Mouse (Mus musculus) midbrain, embryonic 14.5 days (tissue): ENCODE results near the gene Ldlr. TPM values are rescaled to one million over a fixed set of nuclear protein-coding genes. Genes with fewer than 3 reads are reported as not detected.

Experiments used
- ATAC-seq: fragments of 200-750 bp; cut with Nextera tagmentation; 2 replicates; pipeline ENCODE4 v1.8.0; 2017; ENCODE audit warnings: moderate number of reproducible peaks, moderate library complexity; ENCODE audit not compliant: low FRiP score, low TSS enrichment
- DNase-seq: peaks from one replicate; pipeline ENCODE4 v3.0.0-alpha.2; 2015
- H3K27ac ChIP-seq: fragments of 300-500 bp; sonication (generic); replicated peaks from 2 replicates; pipeline ENCODE4 v1.5.1; 2014; ENCODE audit warnings: mild to moderate bottlenecking, low read depth, low read length, moderate library complexity
- H3K27me3 ChIP-seq: fragments of 300-500 bp; sonication (generic); 2 replicates; pipeline ENCODE4 v1.6.1; 2014; ENCODE audit warnings: low read length, control low read depth, mixed read lengths; ENCODE audit not compliant: control insufficient read depth, insufficient read depth
- H3K36me3 ChIP-seq: fragments of 300-500 bp; sonication (generic); 2 replicates; pipeline ENCODE4 v1.6.1; 2014; ENCODE audit warnings: low read length, control low read depth; ENCODE audit not compliant: control insufficient read depth, insufficient read depth
- H3K4me1 ChIP-seq: fragments of 300-500 bp; sonication (generic); 2 replicates; pipeline ENCODE4 v1.6.1; 2014; ENCODE audit warnings: mild to moderate bottlenecking, antibody characterized with exemption, low read length, control low read depth; ENCODE audit not compliant: control insufficient read depth, insufficient read depth
- H3K4me2 ChIP-seq: fragments of 300-500 bp; sonication (generic); 2 replicates; pipeline ENCODE4 v1.6.1; 2014; ENCODE audit warnings: mild to moderate bottlenecking, low read length, moderate library complexity
- H3K4me3 ChIP-seq: fragments of 300-500 bp; sonication (generic); replicated peaks from 2 replicates; pipeline ENCODE4 v1.5.1; 2014; ENCODE audit warnings: low read depth, low read length
- H3K9ac ChIP-seq: fragments of 300-500 bp; sonication (generic); replicated peaks from 2 replicates; pipeline ENCODE4 v1.6.1; 2014; ENCODE audit warnings: mild to moderate bottlenecking, low read length, moderate library complexity
- H3K9me3 ChIP-seq: fragments of 300-500 bp; sonication (generic); 2 replicates; pipeline ENCODE4 v1.6.1; 2016; ENCODE audit warnings: low read length, control low read depth, mixed read lengths; ENCODE audit not compliant: control insufficient read depth
- WGBS: fragments of 180-500 bp; shearing (Covaris S2); extraction: QIAGEN DNeasy Blood & Tissue Kit; methylation state at CpG from one replicate; pipeline ENCODE4 v1.1.7; 2014; 5-methylcytosine and 5-hydroxymethylcytosine counted together
- polyA plus RNA-seq: library from polyadenylated mRNA; unstranded; fragments of >200 nt; fragmentation: Nextera tagmentation; extraction: Ambion mirVana; gene quantifications from 2 replicates; pipeline ENCODE4 v1.2.1, GENCODE M21; 2014

The Ldlr gene
- polyA plus RNA-seq = 8.2 and 9.4 TPM in 2 replicates

DNA sequence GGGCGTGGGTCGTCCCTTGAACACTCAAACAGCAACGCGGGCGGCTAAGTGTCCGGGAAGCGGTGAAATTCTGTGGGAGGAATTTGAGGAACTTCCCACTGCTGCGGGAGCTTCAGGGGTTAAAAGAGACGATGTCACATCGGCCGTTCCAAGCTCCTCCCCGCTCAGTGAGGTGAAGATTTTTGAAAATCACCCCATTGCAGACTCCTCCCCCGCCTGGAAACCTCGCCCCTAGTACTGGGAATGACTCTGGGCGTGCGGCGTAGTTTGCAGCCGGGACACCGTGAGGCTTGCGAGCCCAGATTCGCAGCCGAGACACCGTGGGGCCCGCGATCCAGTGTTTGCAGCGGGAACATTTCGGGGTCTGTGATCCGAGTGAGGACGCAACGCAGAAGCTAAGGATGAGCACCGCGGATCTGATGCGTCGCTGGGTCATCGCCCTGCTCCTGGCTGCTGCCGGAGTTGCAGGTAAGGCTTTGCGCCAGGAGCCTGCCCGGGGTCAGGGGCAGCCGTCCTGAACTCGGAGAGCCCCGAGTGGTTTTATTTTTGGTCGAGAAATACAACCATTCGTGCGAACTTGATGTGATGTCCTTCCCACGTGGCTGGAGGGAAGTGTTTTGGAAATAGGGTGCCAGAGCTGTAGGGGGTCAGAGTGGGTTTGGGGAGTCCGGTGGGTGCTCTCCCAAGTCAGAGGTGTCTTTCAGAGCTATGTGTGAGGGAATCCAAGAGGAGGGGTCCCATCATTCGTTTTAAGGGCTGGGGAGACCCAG lies at the start of gene Ldlr:
Gene Ldlr (plus strand): TSS at position 107 of the 770 bp plus-strand sequence.
- peak; percentile 72 for ATAC-seq
- Histone ChIP-seq H3K27me3 (no peaks in the 10 kb centered on the region), H3K27ac (peak within 1 kb of the TSS; percentile 89), H3K4me3 (peak within 1 kb of the TSS; percentile 63), H3K9me3 (no peaks in the 10 kb centered on the region), H3K9ac (peak within 1 kb of the TSS; percentile 60), H3K36me3 (no peaks in the 10 kb centered on the region), H3K4me1 (peaks cover 23% of the 10 kb centered on the region), H3K4me2 (peak within 1 kb of the TSS; percentile 90)
- DNase-seq = peak; percentile 89
- under 1% methylated on average over 47 of the region's 47 CpGs for WGBS

DNA sequence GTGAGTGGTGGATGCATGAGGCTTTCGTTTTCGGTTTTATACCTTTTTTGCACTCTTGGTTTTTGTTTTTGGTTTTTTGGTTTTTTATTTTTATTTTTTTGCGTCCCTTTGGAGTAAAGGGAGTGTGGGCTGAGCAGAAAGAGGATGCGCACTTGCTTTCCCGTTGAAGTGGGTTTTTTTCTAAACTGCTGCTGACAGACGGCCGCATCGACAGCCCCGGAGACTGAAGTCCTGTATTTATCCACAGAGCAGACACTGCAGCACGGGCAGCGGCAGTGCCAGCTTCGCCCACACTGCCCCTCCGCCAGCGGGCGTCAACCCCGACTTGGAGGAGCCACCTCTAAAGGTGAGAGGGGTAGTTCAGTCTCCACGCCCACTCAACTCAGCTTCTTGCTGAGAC lies 45.6 kb upstream of the Ldlr start:
- Histone ChIP-seq H3K4me3 (no peak overlapping the region), H3K36me3 (peaks cover 92% of the 10 kb centered on the region), H3K9ac (no peak overlapping the region), H3K4me1 (no peaks in the 10 kb centered on the region), H3K27ac (no peak overlapping the region), H3K27me3 (no peaks in the 10 kb centered on the region), H3K9me3 (no peaks in the 10 kb centered on the region), H3K4me2 (no peak overlapping the region)
- DNase-seq (no peak), ATAC-seq (no peak)
- WGBS = 96% methylated on average over 17 of the region's 17 CpGs

DNA sequence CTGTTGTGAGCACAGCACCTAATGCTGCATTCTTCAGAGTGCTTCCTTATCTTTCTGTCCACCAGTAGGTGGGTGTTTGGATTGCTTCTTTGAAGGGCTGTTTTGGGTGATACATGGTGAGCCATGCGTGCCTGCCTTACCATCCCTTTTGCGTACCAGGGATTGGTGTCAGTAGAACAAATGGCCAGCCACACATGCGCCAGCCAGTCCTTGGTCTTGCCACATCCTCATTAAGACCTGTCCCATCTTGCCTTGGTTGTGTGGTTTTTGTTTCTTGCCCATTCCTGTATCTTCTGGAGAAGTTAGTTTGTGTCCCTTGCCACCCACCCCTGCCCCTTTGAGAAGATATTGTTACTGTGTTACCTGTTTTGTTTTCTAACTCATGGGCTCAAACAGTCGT lies 42.8 kb upstream of the Ldlr start:
- Histone ChIP-seq H3K27ac (no peak overlapping the region), H3K27me3 (no peaks in the 10 kb centered on the region), H3K4me3 (no peak overlapping the region), H3K4me2 (no peak overlapping the region), H3K9ac (no peak overlapping the region), H3K9me3 (no peaks in the 10 kb centered on the region), H3K4me1 (no peaks in the 10 kb centered on the region), H3K36me3 (peaks cover 92% of the 10 kb centered on the region)
- WGBS = 93% methylated on average over 4 of the region's 4 CpGs
- DNase-seq = no peak
- ATAC-seq = no peak

DNA sequence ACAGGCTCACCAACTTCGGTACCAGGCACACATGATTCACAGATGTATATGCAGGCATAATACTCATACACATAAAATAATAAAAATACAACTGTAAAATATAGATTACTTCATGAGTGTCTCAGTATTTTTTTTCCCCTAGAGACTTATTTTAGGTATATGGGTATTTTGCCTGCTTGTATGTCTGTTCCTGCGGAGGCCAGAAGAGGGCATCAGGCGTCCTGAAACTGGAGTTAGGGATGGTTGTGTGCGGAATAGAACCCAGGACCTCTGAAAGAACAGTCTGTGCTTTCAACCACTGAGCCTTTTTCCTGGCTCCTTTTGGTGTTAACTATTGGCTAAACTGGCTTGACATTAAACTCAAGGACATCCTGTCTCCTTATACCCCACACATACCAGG lies 40.5 kb upstream of the Ldlr start:
- H3K36me3 ChIP-seq = peaks cover 92% of the 10 kb centered on the region
- no peak overlapping the region for H3K4me3 ChIP-seq
- H3K9ac ChIP-seq = no peak overlapping the region
- H3K4me2 ChIP-seq = no peak overlapping the region
- H3K27me3 ChIP-seq = no peaks in the 10 kb centered on the region
- ATAC-seq (no peak), DNase-seq (no peak)
- no peaks in the 10 kb centered on the region for H3K4me1 ChIP-seq
- whole genome bisulfite sequencing = 85% methylated on average over 4 of the region's 4 CpGs
- H3K27ac ChIP-seq = no peak overlapping the region
- no peaks in the 10 kb centered on the region for H3K9me3 ChIP-seq

DNA sequence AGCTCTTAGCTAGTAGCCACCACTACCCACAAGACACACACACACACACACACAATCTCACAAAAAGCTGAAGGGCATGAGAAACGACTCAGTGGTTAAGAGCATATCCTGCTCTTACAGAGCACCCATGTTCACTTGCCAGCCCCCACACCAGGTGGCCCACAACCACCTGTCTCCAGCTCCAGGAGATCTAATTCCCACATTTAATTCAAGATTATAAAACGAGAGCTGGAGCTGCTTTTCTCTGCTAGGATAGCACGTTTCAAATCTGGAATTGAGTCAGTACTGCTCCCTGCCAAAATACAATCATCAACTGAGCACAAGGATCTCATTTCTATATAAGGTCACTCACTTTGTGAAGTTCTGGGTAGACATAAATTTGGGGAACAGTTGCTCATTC lies 39.4 kb upstream of the Ldlr start:
- Histone ChIP-seq H3K4me1 (no peaks in the 10 kb centered on the region), H3K9me3 (no peaks in the 10 kb centered on the region), H3K4me2 (no peak overlapping the region), H3K36me3 (peaks cover 92% of the 10 kb centered on the region), H3K9ac (no peak overlapping the region), H3K4me3 (no peak overlapping the region), H3K27me3 (no peaks in the 10 kb centered on the region), H3K27ac (no peak overlapping the region)
- WGBS = 86% methylated on average over 3 of the region's 3 CpGs
- ATAC-seq (no peak), DNase-seq (no peak)

DNA sequence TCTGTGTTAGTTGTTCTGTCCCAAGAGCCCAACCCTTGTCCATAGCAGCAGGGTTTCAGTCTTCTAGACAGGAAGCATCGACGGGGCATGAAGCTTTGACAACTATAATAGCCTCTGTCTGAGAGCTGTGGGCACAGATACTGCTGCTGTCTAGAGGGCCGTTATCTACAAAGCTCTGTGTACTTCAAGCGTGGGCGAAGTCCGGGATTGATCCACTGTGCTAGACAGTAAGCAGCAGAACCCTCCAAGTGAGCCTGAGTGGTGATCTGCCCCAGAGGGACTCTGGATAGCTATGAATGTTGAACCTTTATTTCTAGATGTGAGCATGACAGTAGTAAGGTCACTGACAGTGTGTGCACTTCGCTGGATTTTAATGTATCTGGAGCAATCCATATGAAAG lies 34.7 kb upstream of the Ldlr start:
- H3K4me3 ChIP-seq = no peak overlapping the region
- WGBS = 90% methylated on average over 7 of the region's 7 CpGs
- ATAC-seq (no peak), DNase-seq (no peak)
- H3K27me3 ChIP-seq = no peaks in the 10 kb centered on the region
- peaks cover 93% of the 10 kb centered on the region for H3K36me3 ChIP-seq
- H3K9ac ChIP-seq = no peak overlapping the region
- no peak overlapping the region for H3K4me2 ChIP-seq
- H3K4me1 ChIP-seq = no peaks in the 10 kb centered on the region
- no peak overlapping the region for H3K27ac ChIP-seq
- no peaks in the 10 kb centered on the region for H3K9me3 ChIP-seq

DNA sequence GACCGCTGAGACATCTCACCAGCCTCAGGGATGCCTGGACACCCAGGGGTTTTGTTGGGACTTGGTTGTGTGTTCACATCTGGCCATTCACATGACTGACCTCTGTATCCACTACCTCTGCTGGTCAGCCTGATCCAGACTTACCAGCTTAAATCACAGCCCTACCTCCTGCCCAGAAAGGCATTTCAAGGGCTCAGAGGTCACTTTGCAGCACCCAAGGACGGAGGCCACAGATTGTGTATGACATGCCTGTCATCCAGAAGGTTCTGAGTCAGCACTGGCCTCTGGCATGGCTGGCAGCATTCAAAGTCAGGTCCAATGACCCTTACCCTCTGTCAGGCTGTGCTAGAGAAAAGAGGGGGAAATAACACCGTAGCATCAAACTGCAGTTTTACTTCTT lies 33.3 kb upstream of the Ldlr start:
- no peak overlapping the region for H3K4me3 ChIP-seq
- H3K4me2 ChIP-seq = no peak overlapping the region
- H3K27me3 ChIP-seq = no peaks in the 10 kb centered on the region
- WGBS = 89% methylated on average over 3 of the region's 3 CpGs
- peaks cover 86% of the 10 kb centered on the region for H3K36me3 ChIP-seq
- H3K4me1 ChIP-seq = no peaks in the 10 kb centered on the region
- no peak overlapping the region for H3K9ac ChIP-seq
- no peak overlapping the region for H3K27ac ChIP-seq
- no peaks in the 10 kb centered on the region for H3K9me3 ChIP-seq
- DNase-seq = no peak
- ATAC-seq = no peak

DNA sequence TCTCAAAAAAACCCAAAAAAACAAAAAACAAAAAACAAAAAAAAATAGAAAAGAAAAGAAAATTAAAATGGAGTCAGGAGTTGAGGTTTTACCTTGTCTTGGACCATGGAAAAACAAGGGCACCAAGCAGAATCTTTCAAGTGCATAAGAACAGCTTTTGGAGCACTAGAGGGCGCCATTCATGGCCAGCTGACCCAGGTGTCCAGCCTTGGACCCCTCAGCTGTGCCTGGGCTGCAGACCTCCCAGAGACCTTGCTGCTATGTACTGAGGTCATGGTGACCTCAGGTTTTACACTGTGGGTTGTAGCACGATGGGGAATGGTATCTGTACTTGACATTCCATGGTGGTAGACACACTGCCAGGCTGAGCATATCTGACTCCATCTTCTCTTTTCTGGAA lies 31.4 kb upstream of the Ldlr start:
- no peaks in the 10 kb centered on the region for H3K27me3 ChIP-seq
- H3K9me3 ChIP-seq = no peaks in the 10 kb centered on the region
- WGBS = 55% methylated on average over 2 of the region's 2 CpGs
- DNase-seq (peak; percentile 58), ATAC-seq (no peak)
- no peak overlapping the region for H3K9ac ChIP-seq
- peaks cover 84% of the 10 kb centered on the region for H3K36me3 ChIP-seq
- no peaks in the 10 kb centered on the region for H3K4me1 ChIP-seq
- H3K4me2 ChIP-seq = no peak overlapping the region
- no peak overlapping the region for H3K4me3 ChIP-seq
- no peak overlapping the region for H3K27ac ChIP-seq

DNA sequence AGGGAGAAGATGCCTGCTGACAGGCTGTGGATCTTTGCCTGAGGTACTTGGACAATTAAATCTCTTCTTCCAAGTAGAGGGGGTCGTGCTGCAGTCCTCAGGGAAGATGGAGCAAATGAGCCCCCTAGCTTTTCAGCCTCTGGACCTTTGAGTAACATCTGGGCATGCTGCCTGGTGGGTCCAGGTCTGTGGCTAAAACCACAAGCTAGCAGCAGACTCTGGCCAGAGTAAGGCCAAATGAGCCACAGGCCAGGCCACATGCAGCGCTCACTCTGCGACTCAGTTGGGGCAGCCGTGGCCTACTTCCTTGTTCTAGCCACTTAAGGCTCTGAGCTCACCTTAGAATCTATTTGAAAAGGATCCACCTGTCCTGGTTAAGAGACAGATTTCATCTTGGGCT lies 30.8 kb upstream of the Ldlr start:
- Histone ChIP-seq H3K4me2 (no peak overlapping the region), H3K27me3 (no peaks in the 10 kb centered on the region), H3K4me1 (no peaks in the 10 kb centered on the region), H3K4me3 (no peak overlapping the region), H3K9ac (no peak overlapping the region), H3K9me3 (no peaks in the 10 kb centered on the region), H3K36me3 (peaks cover 84% of the 10 kb centered on the region), H3K27ac (no peak overlapping the region)
- ATAC-seq (no peak), DNase-seq (no peak)
- WGBS = 97% methylated on average over 4 of the region's 4 CpGs
